Mouse (Mus musculus) heart, embryonic 12.5 days (tissue): ENCODE measurements around the gene Ppp1r10. TPM values are rescaled to one million over a fixed set of nuclear protein-coding genes. Genes with fewer than 3 reads are reported as not detected.

ENCODE experiments used
- ATAC-seq: fragments of 200-750 bp; cut with Nextera tagmentation; 2 replicates; pipeline ENCODE4 v1.8.0; 2017; ENCODE audit warnings: moderate TSS enrichment, moderate library complexity; ENCODE audit not compliant: insufficient number of reproducible peaks, low FRiP score
- H3K27ac ChIP-seq: fragments of 300-500 bp; sonication (generic); 2 replicates; pipeline ENCODE4 v1.5.1; 2016; ENCODE audit warnings: mild to moderate bottlenecking, moderate library complexity; ENCODE audit not compliant: poor library complexity, severe bottlenecking
- H3K27me3 ChIP-seq: fragments of 300-500 bp; sonication (generic); replicated peaks from 2 replicates; pipeline ENCODE4 v1.6.1; 2016; ENCODE audit warnings: mild to moderate bottlenecking, moderate library complexity
- H3K36me3 ChIP-seq: fragments of 300-500 bp; sonication (generic); 2 replicates; pipeline ENCODE4 v1.6.1; 2016; ENCODE audit warnings: mild to moderate bottlenecking, moderate library complexity
- H3K4me1 ChIP-seq: fragments of 300-500 bp; sonication (generic); replicated peaks from 2 replicates; pipeline ENCODE4 v1.6.1; 2016; ENCODE audit warnings: mild to moderate bottlenecking
- H3K4me2 ChIP-seq: fragments of 300-500 bp; sonication (generic); 2 replicates; pipeline ENCODE4 v1.6.1; 2016; ENCODE audit warnings: mild to moderate bottlenecking, moderate library complexity
- H3K4me3 ChIP-seq: fragments of 300-500 bp; sonication (generic); 2 replicates; pipeline ENCODE4 v1.5.1; 2016; ENCODE audit warnings: mild to moderate bottlenecking
- H3K9ac ChIP-seq: fragments of 300-500 bp; sonication (generic); 2 replicates; pipeline ENCODE4 v1.6.1; 2016; ENCODE audit warnings: mild to moderate bottlenecking, moderate library complexity
- H3K9me3 ChIP-seq: fragments of 300-500 bp; sonication (generic); replicated peaks from 2 replicates; pipeline ENCODE4 v1.6.1; 2016; ENCODE audit warnings: mild to moderate bottlenecking, moderate library complexity
- WGBS: fragments of 180-500 bp; shearing (Covaris S2); methylation state at CpG from one replicate; pipeline ENCODE4 v1.1.7; 2016; 5-methylcytosine and 5-hydroxymethylcytosine counted together
- polyA plus RNA-seq: library from polyadenylated mRNA; unstranded; fragments of >200 nt; fragmentation: Nextera tagmentation; extraction: Ambion mirVana; gene quantifications from 2 replicates; pipeline ENCODE4 v1.2.1, GENCODE M21; 2016

Gene Ppp1r10
- polyA plus RNA-seq, 1 experiment from 2014 or later = 35.8 TPM

GRCm38 (mm10) chr17:35874721-35875120, 41.5 kb upstream of the Ppp1r10 start:
- Histone ChIP-seq H3K9me3 (no peaks in the 10 kb centered on the region; the same call in 1 of the 2 replicates), H3K27ac (no peak overlapping the region), H3K4me2 (no peak overlapping the region), H3K36me3 (peaks cover 45% of the 10 kb centered on the region), H3K4me3 (no peak overlapping the region), H3K4me1 (peaks cover 31% of the 10 kb centered on the region), H3K9ac (no peak overlapping the region), H3K27me3 (no peaks in the 10 kb centered on the region)
- ATAC-seq = no peak
- WGBS = 83% methylated on average over 6 of the region's 6 CpGs

DNA sequence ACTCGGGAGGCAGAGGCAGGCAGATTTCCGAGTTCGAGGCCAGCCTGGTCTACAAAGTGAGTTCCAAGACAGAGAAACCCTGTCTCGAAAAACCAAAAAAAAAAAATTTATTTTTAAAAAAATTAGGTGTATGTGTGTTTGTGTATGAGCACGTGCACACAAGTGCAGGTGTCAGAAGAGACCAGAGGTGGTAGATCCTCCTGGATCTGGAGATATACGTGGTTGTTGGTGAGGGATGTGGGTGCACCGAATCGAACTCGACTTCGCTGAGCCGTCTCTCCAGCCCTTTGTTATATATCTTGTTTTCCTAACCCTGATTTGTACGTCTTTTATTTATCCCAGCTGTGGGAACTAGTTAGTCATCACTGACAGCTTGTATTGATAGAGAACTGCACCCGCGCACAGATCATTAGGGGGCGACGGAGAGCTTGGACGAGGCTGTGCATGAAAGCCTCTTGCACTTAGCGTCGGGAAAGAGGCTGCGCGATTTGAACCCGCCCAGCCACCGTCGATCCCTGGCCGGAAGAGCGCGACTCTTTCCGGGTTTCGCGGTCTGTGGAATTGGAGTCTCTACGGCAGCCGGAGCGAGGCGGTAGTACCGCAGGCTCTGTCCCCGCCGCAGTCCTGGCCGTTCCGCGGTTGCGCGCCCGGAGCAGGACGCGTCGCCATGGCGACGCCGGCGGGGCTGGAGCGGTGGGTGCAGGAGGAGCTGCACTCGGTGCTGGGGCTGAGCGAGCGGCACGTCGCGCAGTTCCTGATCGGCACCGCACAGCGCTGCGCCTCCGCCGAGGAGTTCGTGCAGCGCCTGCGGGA, 36.8 kb upstream of the Ppp1r10 start, which contains the start of gene Dhx16:
Dhx16 (plus strand) TSS at position 575 of the 813 bp plus-strand sequence.
- Histone ChIP-seq H3K27me3 (no peaks in the 10 kb centered on the region), H3K4me1 (peaks cover 10% of the 10 kb centered on the region), H3K4me2 (peak within 1 kb of the TSS; percentile 79), H3K9ac (peak within 1 kb of the TSS; percentile 87), H3K4me3 (peak within 1 kb of the TSS; percentile 86), H3K9me3 (no peaks in the 10 kb centered on the region), H3K27ac (peak within 1 kb of the TSS; percentile 19; the same call in 1 of the 2 replicates), H3K36me3 (peaks cover 53% of the 10 kb centered on the region)
- ATAC-seq = peak; percentile 90
- WGBS = 5% methylated on average over 66 of the region's 66 CpGs

DNA sequence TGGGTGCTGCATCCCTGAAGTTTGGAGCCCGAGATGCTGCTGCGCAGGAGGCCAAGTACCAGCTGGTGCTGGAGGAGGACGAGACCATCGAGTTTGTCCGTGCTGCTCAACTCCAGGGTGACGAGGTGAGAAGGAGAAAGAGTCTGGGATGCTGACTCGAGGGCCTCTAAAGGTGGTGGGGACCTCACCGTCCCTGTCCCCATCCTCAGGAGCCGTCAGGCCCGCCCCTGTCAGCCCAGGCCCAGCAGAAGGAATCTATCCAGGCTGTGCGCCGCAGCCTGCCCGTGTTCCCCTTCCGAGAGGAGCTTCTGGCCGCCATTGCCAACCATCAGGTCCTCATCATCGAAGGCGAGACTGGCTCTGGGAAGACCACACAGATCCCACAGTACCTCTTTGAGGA, 33.3 kb upstream of the Ppp1r10 start:
- peaks cover 66% of the 10 kb centered on the region for H3K36me3 ChIP-seq
- 90% methylated on average over 17 of the region's 17 CpGs for WGBS
- ATAC-seq = no peak

GRCm38 (mm10) chr17:35883777-35884176, 32.5 kb upstream of the Ppp1r10 start:
- H3K36me3 ChIP-seq = peaks cover 74% of the 10 kb centered on the region
- no peak overlapping the region for H3K27ac ChIP-seq
- H3K4me3 ChIP-seq = no peak overlapping the region
- H3K4me2 ChIP-seq = no peak overlapping the region
- no peak for ATAC-seq
- H3K9ac ChIP-seq = no peak overlapping the region
- WGBS = 91% methylated on average over 14 of the region's 14 CpGs
- no peaks in the 10 kb centered on the region for H3K9me3 ChIP-seq
- peaks cover 10% of the 10 kb centered on the region for H3K4me1 ChIP-seq
- H3K27me3 ChIP-seq = no peaks in the 10 kb centered on the region

More for the DNA sequence above, 33.3 kb upstream of the Ppp1r10 start:
- H3K27me3 ChIP-seq = no peaks in the 10 kb centered on the region
- no peak overlapping the region for H3K4me2 ChIP-seq
- H3K9me3 ChIP-seq = no peaks in the 10 kb centered on the region
- no peak overlapping the region for H3K4me3 ChIP-seq
- no peak overlapping the region for H3K27ac ChIP-seq
- H3K4me1 ChIP-seq = peaks cover 10% of the 10 kb centered on the region
- H3K9ac ChIP-seq = no peak overlapping the region

GRCm38 (mm10) chr17:35887725-35888124, 28.5 kb upstream of the Ppp1r10 start:
- WGBS = 86% methylated on average over 13 of the region's 17 CpGs

DNA sequence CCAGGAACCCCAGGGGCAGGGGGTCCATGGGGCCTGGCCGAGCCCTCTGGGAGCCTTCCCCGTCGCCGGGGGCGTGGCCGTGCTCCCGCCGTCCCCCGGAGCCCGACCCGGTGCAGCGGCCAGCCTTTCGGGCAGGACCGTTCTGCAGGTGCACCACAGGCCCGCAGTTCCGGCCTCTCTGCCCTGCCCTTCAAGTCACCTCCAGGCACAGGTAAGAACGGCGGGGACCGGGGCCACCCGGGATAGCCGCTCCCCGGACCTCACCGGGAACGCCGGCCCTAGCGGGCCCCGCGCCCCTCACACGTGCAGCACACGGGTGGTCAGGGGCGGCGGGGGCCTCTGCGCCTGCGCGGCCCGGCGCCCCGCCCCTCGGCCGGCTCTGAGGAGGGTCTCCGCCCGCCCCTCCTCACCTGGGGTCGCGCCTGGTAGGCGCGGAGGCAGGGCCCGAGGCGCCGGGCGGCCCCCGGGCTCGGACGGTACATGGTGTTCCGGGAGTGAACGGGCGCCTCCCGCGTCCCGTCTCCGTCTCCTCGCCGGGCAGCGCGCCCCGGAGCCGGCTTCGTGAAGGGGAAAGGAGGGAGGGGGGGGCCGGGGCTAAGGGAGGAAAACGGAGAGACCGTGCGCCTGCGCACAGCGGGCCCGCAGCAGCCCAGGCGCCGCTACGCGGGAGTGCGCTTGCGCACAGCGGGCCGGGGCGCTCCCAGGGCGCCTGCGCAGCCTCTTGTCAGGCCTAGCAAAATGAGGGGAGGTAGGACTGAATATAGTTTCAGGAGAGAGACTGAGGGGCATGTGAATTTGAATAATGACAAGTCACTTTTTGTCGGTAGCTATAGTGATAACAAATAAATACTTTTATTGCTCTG, 19.2 kb upstream of the Ppp1r10 start, which contains the start of gene 2310061I04Rik:
2310061I04Rik (minus strand) TSS at position 651 of the 863 bp plus-strand sequence.
- Histone ChIP-seq H3K4me2 (peak within 1 kb of the TSS; percentile 100), H3K27ac (peak within 1 kb of the TSS; percentile 80), H3K4me1 (peaks cover 20% of the 10 kb centered on the region), H3K4me3 (peak within 1 kb of the TSS; percentile 95), H3K36me3 (peaks cover 46% of the 10 kb centered on the region), H3K9me3 (no peaks in the 10 kb centered on the region), H3K9ac (peak within 1 kb of the TSS; percentile 98), H3K27me3 (no peaks in the 10 kb centered on the region)
- ATAC-seq = peak; percentile 90
- under 1% methylated on average over 86 of the region's 86 CpGs for WGBS

More at GRCm38 (mm10) chr17:35887725-35888124, 28.5 kb upstream of the Ppp1r10 start:
- no peaks in the 10 kb centered on the region for H3K9me3 ChIP-seq
- H3K4me1 ChIP-seq = no peaks in the 10 kb centered on the region
- H3K4me2 ChIP-seq = no peak overlapping the region
- no peak overlapping the region for H3K27ac ChIP-seq
- H3K36me3 ChIP-seq = peaks cover 96% of the 10 kb centered on the region
- H3K9ac ChIP-seq = no peak overlapping the region
- no peaks in the 10 kb centered on the region for H3K27me3 ChIP-seq
- ATAC-seq = no peak
- no peak overlapping the region for H3K4me3 ChIP-seq

GRCm38 (mm10) chr17:35897644-35898573, 18.3 kb upstream of the Ppp1r10 start:
- H3K9ac ChIP-seq = peak overlapping the region; percentile 55
- H3K4me2 ChIP-seq = peak overlapping the region; percentile 100
- H3K36me3 ChIP-seq = peaks cover 42% of the 10 kb centered on the region
- peak overlapping the region; percentile 17; the same call in 1 of the 2 replicates for H3K27ac ChIP-seq
- H3K27me3 ChIP-seq = no peaks in the 10 kb centered on the region
- peak; percentile 23; the same call in 1 of the 2 replicates for ATAC-seq
- H3K4me3 ChIP-seq = peak overlapping the region; percentile 95
- no peaks in the 10 kb centered on the region for H3K9me3 ChIP-seq
- 42% methylated on average over 23 of the region's 23 CpGs for WGBS
- peaks cover 20% of the 10 kb centered on the region for H3K4me1 ChIP-seq

DNA sequence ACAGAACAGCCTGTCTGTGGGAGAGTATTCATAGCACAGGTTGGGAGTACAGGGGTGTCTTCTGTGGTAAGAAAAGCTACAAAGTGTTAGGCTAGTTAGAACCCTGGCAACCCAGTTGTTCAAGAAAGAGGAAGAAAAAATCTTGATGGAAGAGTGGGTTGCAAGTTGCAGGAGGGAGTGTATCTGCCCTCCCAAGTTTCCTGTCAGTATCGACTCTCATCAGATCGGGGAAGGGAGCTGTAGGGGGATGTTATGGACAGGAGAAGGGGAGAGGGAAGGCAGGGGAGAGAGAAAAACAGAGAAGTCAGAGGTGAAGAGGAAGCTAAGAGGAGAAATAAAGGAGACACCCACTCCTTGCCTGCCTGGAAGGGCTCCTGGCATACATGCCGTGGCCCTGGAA, 15.6 kb upstream of the Ppp1r10 start:
- Histone ChIP-seq H3K36me3 (peaks cover 42% of the 10 kb centered on the region), H3K27ac (no peak overlapping the region)
- 86% methylated on average over 3 of the region's 3 CpGs for WGBS

DNA sequence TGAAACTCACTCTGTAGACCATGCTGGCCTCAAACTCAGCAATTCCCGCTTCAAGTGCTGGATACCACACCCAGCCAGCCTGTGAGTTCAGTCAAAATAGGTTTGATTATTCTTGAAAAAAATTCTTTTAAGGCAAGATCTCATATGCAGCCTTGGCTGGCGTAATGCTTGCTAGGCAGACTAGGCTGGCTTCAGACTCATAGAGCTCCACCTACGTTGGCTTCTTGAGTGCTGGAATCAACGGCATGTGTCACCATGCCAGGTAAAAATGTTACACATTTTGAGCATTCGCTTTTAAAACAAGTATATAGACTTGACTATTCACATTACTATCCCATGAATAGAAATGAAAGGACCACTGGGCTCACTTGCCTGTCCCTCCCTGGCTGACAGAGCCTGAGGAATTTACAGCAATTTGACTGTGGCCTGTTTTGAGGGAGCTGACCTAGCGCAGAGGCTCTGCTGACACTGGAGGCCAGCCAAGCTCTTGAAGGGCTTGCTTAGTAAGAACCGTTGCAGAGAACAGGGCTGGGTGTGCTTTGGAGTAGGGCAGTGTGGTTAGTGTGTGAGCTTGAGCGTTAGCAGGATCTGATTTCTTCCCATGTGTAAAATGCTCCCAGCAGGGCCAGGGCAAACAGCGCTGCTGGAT, 12.8 kb upstream of the Ppp1r10 start:
- 0 out of 2 replicates have a peak, but pooled peaks have one; percentile 33 for ATAC-seq
- peaks cover 66% of the 10 kb centered on the region for H3K36me3 ChIP-seq
- H3K9ac ChIP-seq = no peak overlapping the region
- H3K27ac ChIP-seq = peak overlapping the region; percentile 30; the same call in 1 of the 2 replicates
- H3K4me3 ChIP-seq = no peak overlapping the region
- no peak overlapping the region for H3K4me2 ChIP-seq
- H3K4me1 ChIP-seq = peaks cover 12% of the 10 kb centered on the region
- no peaks in the 10 kb centered on the region for H3K9me3 ChIP-seq
- H3K27me3 ChIP-seq = no peaks in the 10 kb centered on the region
- 79% methylated on average over 9 of the region's 9 CpGs for WGBS

More for the DNA sequence above, 15.6 kb upstream of the Ppp1r10 start:
- H3K9me3 ChIP-seq = no peaks in the 10 kb centered on the region
- H3K4me1 ChIP-seq = peaks cover 26% of the 10 kb centered on the region
- no peak overlapping the region for H3K4me3 ChIP-seq
- H3K27me3 ChIP-seq = no peaks in the 10 kb centered on the region
- no peak for ATAC-seq
- H3K9ac ChIP-seq = peak overlapping the region; percentile 11; the same call in 1 of the 2 replicates
- no peak overlapping the region for H3K4me2 ChIP-seq

- Histone ChIP-seq H3K27me3 (no peaks in the 10 kb centered on the region), H3K9ac (no peak overlapping the region), H3K4me2 (no peak overlapping the region), H3K4me3 (no peak overlapping the region), H3K4me1 (peaks cover 18% of the 10 kb centered on the region), H3K36me3 (peaks cover 68% of the 10 kb centered on the region), H3K27ac (peak overlapping the region; percentile 30; the same call in 1 of the 2 replicates), H3K9me3 (no peaks in the 10 kb centered on the region)
- WGBS = 76% methylated on average over 4 of the region's 4 CpGs
- ATAC-seq = no peak
Observed at GRCm38 (mm10) chr17:35903992-35904355, 12.3 kb upstream of the Ppp1r10 start.
